Mouse (Mus musculus) cerebellum, adult 2 months (tissue): ENCODE data around the gene Tecr. TPM values are rescaled to one million over a fixed set of nuclear protein-coding genes. Genes with fewer than 3 reads are reported as not detected.

Experiments used
- DNase-seq, 2 experiments: peaks; one replicate each; pipeline ENCODE4 v3.0.0; 2021
- H3K27ac ChIP-seq: fragments of 200-500 bp; 2 replicates; pipeline ENCODE4 v1.5.1; 2012; ENCODE audit warnings: low read length, control low read depth, inconsistent platforms; ENCODE audit not compliant: insufficient read depth
- H3K27me3 ChIP-seq: fragments of 200-500 bp; 2 replicates; pipeline ENCODE4 v1.6.1; 2012; ENCODE audit warnings: inconsistent platforms, mild to moderate bottlenecking, low read length, moderate library complexity; ENCODE audit not compliant: control insufficient read depth, insufficient read depth
- H3K4me1 ChIP-seq: fragments of 200-500 bp; 2 replicates; pipeline ENCODE4 v1.6.1; 2011; ENCODE audit warnings: low read length; ENCODE audit not compliant: control insufficient read depth, insufficient read depth
- H3K4me3 ChIP-seq: fragments of 200-500 bp; replicated peaks from 2 replicates; pipeline ENCODE3; 2011; ENCODE audit warnings: mild to moderate bottlenecking, low read depth, low read length, control low read depth; ENCODE audit not compliant: insufficient read depth
- CTCF ChIP-seq: fragments of 200-500 bp; IDR thresholded peaks from 2 replicates; pipeline ENCODE4 v1.5.1; 2011; ENCODE audit warnings: low read depth, mild to moderate bottlenecking, control low read depth, low read length, moderate library complexity, borderline replicate concordance; ENCODE audit not compliant: insufficient read depth
- POLR2A ChIP-seq: fragments of 200-500 bp; IDR thresholded peaks from 2 replicates; pipeline ENCODE4 v1.6.1; 2011; ENCODE audit warnings: low read length, control low read depth, borderline replicate concordance; ENCODE audit not compliant: insufficient read depth
- WGBS: fragments of 180-500 bp; shearing (Covaris S2); methylation state at CpG from one replicate; pipeline ENCODE4 v1.1.7; 2018; 5-methylcytosine and 5-hydroxymethylcytosine counted together
- polyA plus RNA-seq: library from polyadenylated mRNA; depleted of rRNA; stranded (reverse); fragments of >200 nt; gene quantifications from 2 replicates; pipeline ENCODE4 v1.2.3, GENCODE M21; 2012; rRNA removed

Gene Tecr
- polyA plus RNA-seq, 1 experiment, result 1,238 TPM

DNA sequence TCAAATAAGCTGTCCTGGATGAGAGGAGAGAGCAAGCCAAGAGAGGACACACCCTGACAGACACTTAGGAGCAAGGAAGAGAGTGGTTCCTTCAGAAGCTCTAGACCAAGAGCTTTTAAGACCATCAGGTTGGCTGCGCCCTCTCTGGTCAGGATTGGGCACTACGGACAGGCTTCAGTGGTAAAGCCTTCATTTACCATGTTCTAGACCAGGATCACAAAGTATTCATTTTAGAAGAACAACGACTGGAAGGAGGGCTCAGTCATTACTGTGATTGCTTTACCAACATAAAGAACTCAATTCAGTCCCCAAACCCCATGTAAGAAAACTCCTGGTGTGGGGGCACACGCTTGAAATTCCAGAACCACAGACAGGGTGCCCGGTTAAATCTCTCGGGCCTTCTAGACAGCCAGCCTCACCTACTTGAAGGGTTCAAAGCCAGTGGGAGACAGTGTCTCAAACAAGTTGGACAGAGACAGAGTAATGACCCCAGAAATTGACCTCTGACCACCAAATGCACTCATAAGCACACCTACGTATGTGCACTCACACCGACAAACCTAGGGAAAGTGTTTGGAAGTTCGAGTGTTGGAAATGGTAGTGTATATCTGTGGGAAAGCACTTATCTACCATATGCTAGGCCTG, 41.9 kb downstream of the Tecr start:
- WGBS, result 77% methylated on average over 9 of the region's 9 CpGs
- DNase-seq, result peak; percentile 17 to 29
- Histone ChIP-seq H3K4me1 (peaks cover 5% of the 10 kb centered on the region), H3K4me3 (no peak overlapping the region), H3K27ac (no peak overlapping the region), H3K27me3 (no peaks in the 10 kb centered on the region)
- TF ChIP-seq CTCF (peak; percentile 24; the same call in 1 of the 2 replicates), POLR2A (no peak)

DNA sequence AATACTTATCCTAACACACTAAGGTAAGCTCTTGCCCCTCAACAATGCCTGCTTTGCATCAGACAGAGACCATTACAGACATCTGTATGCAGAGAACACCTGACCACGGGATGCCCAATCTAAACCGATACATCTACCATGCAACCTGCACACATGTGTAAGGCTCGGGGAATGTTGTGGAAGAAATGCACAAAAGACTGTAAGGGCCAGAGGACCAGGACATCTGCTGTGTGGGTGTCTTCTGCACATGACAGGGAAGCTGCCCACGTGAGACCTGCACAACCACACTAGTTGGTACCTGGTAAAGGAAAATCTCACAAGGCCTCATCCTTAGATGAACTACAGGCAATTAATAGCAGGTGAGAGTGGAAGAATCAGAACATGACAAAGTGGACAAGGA, 44.5 kb downstream of the Tecr start:
- Histone ChIP-seq H3K27ac (no peak overlapping the region), H3K4me3 (no peak overlapping the region), H3K4me1 (peaks cover 2% of the 10 kb centered on the region), H3K27me3 (no peaks in the 10 kb centered on the region)
- TF ChIP-seq POLR2A (no peak), CTCF (no peak)
- 61% methylated on average over 4 of the region's 4 CpGs for WGBS
- DNase-seq, result no peak

GRCm38 (mm10) chr8:83562669-83563068, 45.1 kb downstream of the Tecr start:
- no peak for DNase-seq
- WGBS, result 79% methylated on average over 3 of the region's 3 CpGs
- no peaks in the 10 kb centered on the region for H3K27me3 ChIP-seq
- H3K4me1 ChIP-seq, result no peaks in the 10 kb centered on the region; the same call in 1 of the 2 replicates
- H3K4me3 ChIP-seq, result no peak overlapping the region
- H3K27ac ChIP-seq, result no peak overlapping the region
- TF ChIP-seq POLR2A, result no peak
- TF ChIP-seq CTCF, result no peak

- TF ChIP-seq POLR2A, result no peak
- Histone ChIP-seq H3K4me3 (no peak within 1 kb of the TSS), H3K27ac (no peak within 1 kb of the TSS), H3K27me3 (no peaks in the 10 kb centered on the region), H3K4me1 (no peaks in the 10 kb centered on the region)
- 65% methylated on average over 3 of the region's 3 CpGs for WGBS
- DNase-seq, result no peak
Observed at GRCm38 (mm10) chr8:83535736-83536135, 72.0 kb downstream of the Tecr start, which contains the start of gene Olfr370. Olfr370 (plus strand) TSS chr8:83535780.

DNA sequence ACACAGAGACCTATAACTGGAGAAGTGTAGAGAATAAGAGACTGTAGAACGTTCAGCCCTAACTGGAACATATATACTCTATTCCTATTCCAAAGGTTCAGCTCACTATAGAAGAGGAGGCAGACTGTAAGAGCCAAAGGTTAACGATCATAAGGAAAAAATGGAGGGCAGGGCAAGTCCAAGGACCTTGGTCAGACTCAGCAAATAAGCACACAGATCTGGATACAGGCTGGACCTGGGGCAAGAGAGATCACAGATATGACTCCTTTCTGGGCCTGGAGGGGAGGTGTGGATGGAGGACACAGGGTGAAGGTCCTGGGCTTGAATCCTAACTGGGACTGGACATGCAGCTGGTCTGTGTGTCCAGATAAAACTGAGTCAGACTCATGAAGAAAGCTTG, 73.0 kb downstream of the Tecr start:
- TF ChIP-seq POLR2A, result no peak
- TF ChIP-seq CTCF, result no peak
- DNase-seq, result no peak
- H3K4me1 ChIP-seq, result no peaks in the 10 kb centered on the region
- WGBS, result 77% methylated on average over 2 of the region's 2 CpGs
- no peak overlapping the region for H3K27ac ChIP-seq
- H3K4me3 ChIP-seq, result no peak overlapping the region
- H3K27me3 ChIP-seq, result no peaks in the 10 kb centered on the region

Other genes starting within 250 kb of the Tecr start
- 12.2 and 14.5 TPM in 2 replicates for gene Clgn, start 218.1 kb downstream of the Tecr start, polyA plus RNA-seq
- 289 and 298 TPM in 2 replicates for gene Scoc, start 149.6 kb downstream of the Tecr start, polyA plus RNA-seq
- not detected in 2 replicates for gene Olfr370, start 72.2 kb downstream of the Tecr start, polyA plus RNA-seq
- 394 and 445 TPM in 2 replicates for gene Ndufb7, start 41.3 kb downstream of the Tecr start, polyA plus RNA-seq
- 29.9 and 33.0 TPM in 2 replicates for gene Dnajb1, start 222 bp upstream of the Tecr start, polyA plus RNA-seq
- 51.3 and 51.7 TPM in 2 replicates for gene Gipc1, start 44.7 kb upstream of the Tecr start, polyA plus RNA-seq
- gene Ptger1, start 58.7 kb upstream of the Tecr start, polyA plus RNA-seq, result 0.76 and 0.77 TPM in 2 replicates
- 59.8 and 62.7 TPM in 2 replicates for gene Pkn1, start 91.2 kb upstream of the Tecr start, polyA plus RNA-seq
- 30.0 and 31.5 TPM in 2 replicates for gene Ddx39, start 107.2 kb upstream of the Tecr start, polyA plus RNA-seq
- 22.7 and 23.8 TPM in 2 replicates for gene Adgre5, start 133.4 kb upstream of the Tecr start, polyA plus RNA-seq